Mouse (Mus musculus) heart, embryonic 11.5 days (tissue): ENCODE data around the gene Pim2. TPM values are rescaled to one million over a fixed set of nuclear protein-coding genes. Genes with fewer than 3 reads are reported as not detected.
"Not testable (repeated sequence)": the region's sequence is repeated elsewhere in the genome, so short reads cannot be mapped to it uniquely, and the experiment has no call there.

ENCODE experiments used
- ATAC-seq: fragments of 200-750 bp; cut with Nextera tagmentation; replicated peaks from 2 replicates; pipeline ENCODE4 v1.8.0; 2017; ENCODE audit warnings: moderate library complexity; ENCODE audit not compliant: insufficient number of reproducible peaks, low FRiP score, low TSS enrichment
- H3K27ac ChIP-seq: fragments of 300-500 bp; sonication (generic); 2 replicates; pipeline ENCODE4 v1.5.1; 2014; ENCODE audit warnings: mild to moderate bottlenecking, low read depth, low read length
- H3K27me3 ChIP-seq: fragments of 300-500 bp; sonication (generic); 2 replicates; pipeline ENCODE4 v1.6.1; 2014; ENCODE audit warnings: mild to moderate bottlenecking, low read length, mixed read lengths; ENCODE audit not compliant: control insufficient read depth, insufficient read depth
- H3K36me3 ChIP-seq: fragments of 300-500 bp; sonication (generic); 2 replicates; pipeline ENCODE4 v1.6.1; 2014; ENCODE audit warnings: mild to moderate bottlenecking, low read length, moderate library complexity, mixed read lengths; ENCODE audit not compliant: control insufficient read depth, insufficient read depth
- H3K4me1 ChIP-seq: fragments of 300-500 bp; sonication (generic); 2 replicates; pipeline ENCODE4 v1.6.1; 2014; ENCODE audit warnings: low read length; ENCODE audit not compliant: control insufficient read depth, insufficient read depth
- H3K4me2 ChIP-seq: fragments of 300-500 bp; sonication (generic); 2 replicates; pipeline ENCODE4 v1.6.1; 2014; ENCODE audit warnings: mild to moderate bottlenecking, moderate library complexity
- H3K4me3 ChIP-seq: fragments of 300-500 bp; sonication (generic); 2 replicates; pipeline ENCODE4 v1.5.1; 2014; ENCODE audit warnings: low read depth, low read length
- H3K9ac ChIP-seq: fragments of 300-500 bp; sonication (generic); 2 replicates; pipeline ENCODE4 v1.6.1; 2014; ENCODE audit warnings: mild to moderate bottlenecking, low read depth, low read length, moderate library complexity
- H3K9me3 ChIP-seq: fragments of 300-500 bp; sonication (generic); replicated peaks from 2 replicates; pipeline ENCODE4 v1.6.1; 2016; ENCODE audit warnings: low read length; ENCODE audit not compliant: control insufficient read depth
- WGBS: fragments of 180-500 bp; shearing (Covaris S2); extraction: QIAGEN DNeasy Blood & Tissue Kit; methylation state at CpG from one replicate; pipeline ENCODE4 v1.1.7; 2014; ENCODE audit not compliant: insufficient replicate concordance; 5-methylcytosine and 5-hydroxymethylcytosine counted together
- polyA plus RNA-seq: library from polyadenylated mRNA; unstranded; fragments of >200 nt; fragmentation: Nextera tagmentation; extraction: Ambion mirVana; gene quantifications from 2 replicates; pipeline ENCODE4 v1.2.1, GENCODE M21; 2014

Gene Pim2
- polyA plus RNA-seq, 1 experiment from 2014 or later: 5.7 TPM

GRCm38 (mm10) chrX:7917960-7918359 is 39.9 kb downstream of the Pim2 start:
- H3K9ac ChIP-seq, H3K27ac ChIP-seq, H3K9me3 ChIP-seq, H3K4me2 ChIP-seq, ATAC-seq, H3K4me1 ChIP-seq, H3K4me3 ChIP-seq, H3K36me3 ChIP-seq: not testable (repeated sequence)
- peaks cover 45% of the 10 kb centered on the region for H3K27me3 ChIP-seq
- WGBS: 60% methylated on average over 6 of the region's 6 CpGs

- WGBS: 13% methylated on average over 36 of the region's 40 CpGs
- Histone ChIP-seq H3K27ac (no peak within 1 kb of the TSS), H3K4me3 (peak within 1 kb of the TSS; percentile 26), H3K36me3 (no peaks in the 10 kb centered on the region), H3K9me3 (no peaks in the 10 kb centered on the region), H3K9ac (no peak within 1 kb of the TSS), H3K4me2 (peak within 1 kb of the TSS; percentile 50), H3K4me1 (no peaks in the 10 kb centered on the region), H3K27me3 (peaks cover 60% of the 10 kb centered on the region)
- no peak for ATAC-seq
Observed at GRCm38 (mm10) chrX:7919601-7920383, 41.7 kb downstream of the Pim2 start, which contains the start of gene Pcsk1n. Gene Pcsk1n, plus strand, starts transcription at chrX:7919822.

DNA sequence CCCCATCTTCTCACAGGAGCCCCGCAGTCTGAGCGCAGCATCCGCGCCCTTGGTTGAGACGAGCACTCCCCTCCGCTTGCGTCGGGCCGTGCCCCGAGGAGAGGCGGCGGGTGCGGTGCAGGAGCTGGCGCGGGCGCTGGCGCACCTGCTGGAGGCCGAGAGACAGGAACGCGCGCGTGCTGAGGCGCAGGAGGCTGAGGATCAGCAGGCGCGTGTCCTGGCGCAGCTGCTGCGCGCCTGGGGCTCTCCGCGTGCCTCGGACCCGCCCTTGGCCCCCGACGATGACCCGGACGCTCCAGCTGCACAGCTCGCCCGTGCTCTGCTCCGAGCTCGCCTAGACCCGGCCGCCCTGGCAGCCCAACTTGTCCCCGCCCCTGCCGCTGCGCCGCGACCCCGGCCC is 44.0 kb downstream of the Pim2 start:
- ATAC-seq: no peak
- H3K9ac ChIP-seq: no peak overlapping the region
- peak overlapping the region; percentile 56 for H3K4me2 ChIP-seq
- 9% methylated on average over 47 of the region's 48 CpGs for WGBS
- no peaks in the 10 kb centered on the region for H3K4me1 ChIP-seq
- H3K36me3 ChIP-seq: no peaks in the 10 kb centered on the region
- H3K4me3 ChIP-seq: peak overlapping the region; percentile 34
- no peaks in the 10 kb centered on the region for H3K9me3 ChIP-seq
- peaks cover 77% of the 10 kb centered on the region for H3K27me3 ChIP-seq
- H3K27ac ChIP-seq: no peak overlapping the region

DNA sequence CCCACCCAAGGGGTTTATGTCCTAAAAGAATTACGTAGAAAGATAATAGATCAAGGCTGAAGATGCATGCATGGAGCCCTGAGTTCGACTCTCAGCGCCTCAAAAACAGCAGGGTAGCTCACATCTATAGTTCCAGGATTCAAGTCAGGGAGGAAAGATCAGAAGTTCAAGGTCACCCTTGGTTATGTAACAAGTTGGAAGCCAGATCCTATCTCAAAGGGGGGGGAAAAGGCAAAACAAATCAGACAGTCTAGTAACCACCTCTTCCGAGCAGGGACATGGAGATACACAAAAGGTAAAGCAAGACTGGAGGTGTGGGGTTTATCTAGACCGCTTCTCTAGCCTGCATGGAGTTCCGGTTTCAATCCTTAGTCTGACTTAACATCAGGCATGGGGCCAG is 48.2 kb downstream of the Pim2 start:
- peaks cover 3% of the 10 kb centered on the region; the same call in 1 of the 2 replicates for H3K9me3 ChIP-seq
- H3K27me3 ChIP-seq: peaks cover 64% of the 10 kb centered on the region
- H3K4me3 ChIP-seq: no peak overlapping the region
- H3K4me1 ChIP-seq: no peaks in the 10 kb centered on the region
- no peak overlapping the region for H3K9ac ChIP-seq
- no peak overlapping the region for H3K27ac ChIP-seq
- 56% methylated on average over 6 of the region's 6 CpGs for WGBS
- no peaks in the 10 kb centered on the region for H3K36me3 ChIP-seq
- ATAC-seq: no peak
- no peak overlapping the region for H3K4me2 ChIP-seq

GRCm38 (mm10) chrX:7927116-7927515 is 49.1 kb downstream of the Pim2 start:
- ATAC-seq: no peak
- Histone ChIP-seq H3K4me2 (peak overlapping the region; percentile 24), H3K9me3 (peaks cover 3% of the 10 kb centered on the region; the same call in 1 of the 2 replicates), H3K9ac (no peak overlapping the region), H3K36me3 (no peaks in the 10 kb centered on the region), H3K27ac (no peak overlapping the region), H3K27me3 (peaks cover 55% of the 10 kb centered on the region), H3K4me1 (no peaks in the 10 kb centered on the region), H3K4me3 (no peak overlapping the region)
- 19% methylated on average over 10 of the region's 10 CpGs for WGBS

DNA sequence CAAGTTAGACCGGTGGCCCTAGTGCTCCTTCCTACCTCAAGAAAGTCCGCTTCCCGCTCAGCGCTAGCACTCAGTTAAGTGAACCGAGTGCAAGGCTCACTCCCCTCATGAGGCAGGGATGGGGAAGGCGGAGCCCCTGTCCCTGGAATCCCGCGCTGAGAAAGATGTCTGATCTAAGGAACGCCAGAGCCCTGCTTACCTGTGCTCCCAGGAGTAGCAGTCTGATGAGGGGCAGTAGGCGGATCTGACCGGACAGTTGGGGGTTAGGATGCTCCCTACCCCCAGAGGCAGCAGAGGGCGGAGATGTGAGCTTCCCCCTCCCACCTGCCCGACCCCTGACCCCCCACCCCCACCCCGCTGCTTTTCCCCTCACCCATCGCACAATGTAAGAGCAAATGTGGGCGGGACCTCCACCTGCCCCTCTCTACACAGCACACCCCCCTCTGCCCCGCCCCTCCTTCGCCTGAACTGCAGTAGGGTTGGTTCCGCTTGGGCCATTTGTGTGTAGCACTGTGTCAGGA is 50.3 kb downstream of the Pim2 start, which contains the start of gene Eras:
TSS of gene Eras (minus strand) at position 338 of the 521 bp plus-strand sequence.
- no peaks in the 10 kb centered on the region for H3K36me3 ChIP-seq
- no peak within 1 kb of the TSS for H3K4me3 ChIP-seq
- no peak within 1 kb of the TSS for H3K27ac ChIP-seq
- peak within 1 kb of the TSS; percentile 24 for H3K4me2 ChIP-seq
- no peak for ATAC-seq
- no peak within 1 kb of the TSS for H3K9ac ChIP-seq
- 15% methylated on average over 19 of the region's 19 CpGs for WGBS
- no peaks in the 10 kb centered on the region for H3K4me1 ChIP-seq
- H3K9me3 ChIP-seq: peaks cover 3% of the 10 kb centered on the region; the same call in 1 of the 2 replicates
- peaks cover 43% of the 10 kb centered on the region for H3K27me3 ChIP-seq

Other genes starting within 250 kb of the Pim2 start
- gene Syp, start 239.8 kb upstream of the Pim2 start, polyA plus RNA-seq: 0.74 and 1.6 TPM in 2 replicates
- 4.4 and 5.2 TPM in 2 replicates for gene Prickle3, start 221.0 kb upstream of the Pim2 start, polyA plus RNA-seq
- gene Plp2, start 206.9 kb upstream of the Pim2 start, polyA plus RNA-seq: 171 and 181 TPM in 2 replicates
- not detected in 2 replicates for gene Magix, start 197.0 kb upstream of the Pim2 start, polyA plus RNA-seq
- 31.2 and 35.7 TPM in 2 replicates for gene Gpkow, start 181.1 kb upstream of the Pim2 start, polyA plus RNA-seq
- gene Wdr45, start 163.9 kb upstream of the Pim2 start, polyA plus RNA-seq: 16.0 and 16.2 TPM in 2 replicates
- 0.34 TPM in 1 of 2 replicates, not detected in the other for gene Gm45208, start 156.0 kb upstream of the Pim2 start, polyA plus RNA-seq
- gene Praf2, start 149.8 kb upstream of the Pim2 start, polyA plus RNA-seq: 52.3 and 55.9 TPM in 2 replicates
- gene Ccdc120, start 127.4 kb upstream of the Pim2 start, polyA plus RNA-seq: 5.2 and 8.5 TPM in 2 replicates
- 12.1 and 15.0 TPM in 2 replicates for gene Tfe3, start 115.7 kb upstream of the Pim2 start, polyA plus RNA-seq
- 26.5 and 26.8 TPM in 2 replicates for gene Gripap1, start 88.5 kb upstream of the Pim2 start, polyA plus RNA-seq
- 1.6 TPM in 2 replicates for gene Kcnd1, start 56.0 kb upstream of the Pim2 start, polyA plus RNA-seq
- 22.9 and 23.7 TPM in 2 replicates for gene Otud5, start 36.9 kb upstream of the Pim2 start, polyA plus RNA-seq
- gene Slc35a2, start 5.8 kb downstream of the Pim2 start, polyA plus RNA-seq: 16.9 and 19.1 TPM in 2 replicates
- 81.0 and 88.2 TPM in 2 replicates for gene Pqbp1, start 21.0 kb downstream of the Pim2 start, polyA plus RNA-seq
- gene Timm17b, start 21.1 kb downstream of the Pim2 start, polyA plus RNA-seq: 135 and 152 TPM in 2 replicates
- gene Gm10491, start 29.6 kb downstream of the Pim2 start, polyA plus RNA-seq: not detected in 2 replicates
- not detected in 2 replicates for gene Gm10490, start 31.3 kb downstream of the Pim2 start, polyA plus RNA-seq
- 0.10 and 0.23 TPM in 2 replicates for gene Pcsk1n, start 41.6 kb downstream of the Pim2 start, polyA plus RNA-seq
- gene Eras, start 50.3 kb downstream of the Pim2 start, polyA plus RNA-seq: not detected in 2 replicates
- gene Hdac6, start 69.6 kb downstream of the Pim2 start, polyA plus RNA-seq: 23.8 and 27.2 TPM in 2 replicates
- gene Gata1, start 99.8 kb downstream of the Pim2 start, polyA plus RNA-seq: 13.7 and 16.6 TPM in 2 replicates
- gene Glod5, start 140.2 kb downstream of the Pim2 start, polyA plus RNA-seq: 0.82 TPM in 1 of 2 replicates, not detected in the other
- 46.1 and 48.6 TPM in 2 replicates for gene Suv39h1, start 196.5 kb downstream of the Pim2 start, polyA plus RNA-seq
- gene Was, start 212.2 kb downstream of the Pim2 start, polyA plus RNA-seq: 0.39 and 0.43 TPM in 2 replicates